Mouse (Mus musculus): ENCODE measurements at regions not wholly inside any gene's neighbourhood (a gene's known extent, or its start where the extent isn't known, plus 50 kb on each side); places are given as distances from the start of the nearest gene placed in this dataset.

- DNase-seq = no peak
Measured at GRCm38 (mm10) chr15:25117980-25118379, 295.6 kb downstream of the Basp1 start.

GRCm38 (mm10) chr15:25102727-25103126 lies 310.8 kb downstream of the Basp1 start:
- no peak for DNase-seq

GRCm38 (mm10) chr15:25093758-25094157 lies 319.8 kb downstream of the Basp1 start:
- no peak for DNase-seq

- DNase-seq = no peak
Measured at GRCm38 (mm10) chr15:25069701-25070100, 343.9 kb downstream of the Basp1 start.

GRCm38 (mm10) chr15:25059347-25059746 lies 354.2 kb downstream of the Basp1 start:
- DNase-seq = no peak

GRCm38 (mm10) chr15:25047875-25048274 lies 365.7 kb downstream of the Basp1 start:
- peak; percentile 58 for DNase-seq

- DNase-seq = no peak
Measured at GRCm38 (mm10) chr15:25046514-25047138, 366.9 kb downstream of the Basp1 start.

- no peak for DNase-seq
Measured at GRCm38 (mm10) chr15:25036231-25036630, 377.3 kb downstream of the Basp1 start.

- no peak for DNase-seq
Measured at GRCm38 (mm10) chr15:25027865-25028264, 385.7 kb downstream of the Basp1 start.

GRCm38 (mm10) chr15:25026786-25027461 lies 386.6 kb downstream of the Basp1 start:
- DNase-seq = peak; percentile 29

- no peak for DNase-seq
Measured at GRCm38 (mm10) chr15:25026351-25026750, 387.2 kb downstream of the Basp1 start.

GRCm38 (mm10) chr15:25020916-25021315 lies 392.6 kb downstream of the Basp1 start:
- DNase-seq = no peak

- DNase-seq = no peak
Measured at GRCm38 (mm10) chr15:25019352-25019941, 394.1 kb downstream of the Basp1 start.

- no peak for DNase-seq
Measured at GRCm38 (mm10) chr15:25018937-25019336, 394.6 kb downstream of the Basp1 start.

GRCm38 (mm10) chr15:25007720-25008119 lies 405.8 kb downstream of the Basp1 start:
- DNase-seq = no peak

GRCm38 (mm10) chr15:25000171-25000570 lies 413.4 kb downstream of the Basp1 start:
- DNase-seq = no peak

GRCm38 (mm10) chr15:24993325-24993673 lies 420.3 kb downstream of the Basp1 start:
- no peak for DNase-seq

- DNase-seq = peak; percentile 8
Measured at GRCm38 (mm10) chr15:24992665-24993324, 420.8 kb downstream of the Basp1 start.

- DNase-seq = no peak
Measured at GRCm38 (mm10) chr15:24990082-24990786, 423.3 kb downstream of the Basp1 start.

GRCm38 (mm10) chr15:24980841-24981240 lies 432.7 kb downstream of the Basp1 start:
- DNase-seq = no peak

GRCm38 (mm10) chr15:24972020-24972419 lies 441.5 kb downstream of the Basp1 start:
- no peak for DNase-seq

- DNase-seq = no peak
Measured at GRCm38 (mm10) chr15:24969391-24969812, 444.2 kb downstream of the Basp1 start.

Measured in right cerebral cortex, postnatal 4 days (tissue).